Mouse (Mus musculus): Measurements from ENCODE around the gene Hoxc4. TPM values are rescaled to one million over a fixed set of nuclear protein-coding genes. Genes with fewer than 3 reads are reported as not detected.

Hoxc4 gene
- polyA plus RNA-seq, 1 experiment from 2014 or later, result not detected

DNA sequence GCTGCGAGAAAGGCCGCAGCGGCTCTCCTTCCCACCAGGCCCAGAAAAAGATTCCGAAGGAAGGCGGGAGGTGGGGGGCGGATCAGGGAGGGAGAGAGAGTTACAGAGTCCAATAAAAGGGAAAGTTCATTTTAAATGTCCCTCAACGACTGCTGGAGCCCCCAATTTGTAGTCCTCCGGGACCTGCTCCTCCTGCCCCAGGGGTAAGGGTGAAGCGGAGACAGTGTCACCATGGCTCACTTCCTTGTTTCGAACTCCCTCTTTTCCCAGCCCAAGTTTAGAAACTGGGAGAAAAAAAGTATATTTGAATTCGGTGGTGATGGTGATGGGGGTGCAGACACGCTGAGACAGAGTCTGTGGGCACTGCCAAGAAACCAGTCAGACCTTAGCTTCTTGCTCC is 21.9 kb downstream of the Hoxc4 start:
- DNase-seq (ENCODE audit: low spot score), result no peak
- H3K36me3 ChIP-seq, result no peaks in the 10 kb centered on the region
- H3K4me3 ChIP-seq, result no peak overlapping the region
- no peak overlapping the region for H3K27ac ChIP-seq (replicated peaks)
- peaks cover 100% of the 10 kb centered on the region for H3K27me3 ChIP-seq (ENCODE audit: low read depth, poor library complexity, severe bottlenecking)
- 2% methylated on average over 12 of the region's 12 CpGs for WGBS
- H3K4me1 ChIP-seq, result 0 out of 2 replicates have a peak, but pooled peaks cover 3% of the 10 kb centered on the region
- H3K9me3 ChIP-seq (replicated peaks), result no peaks in the 10 kb centered on the region

DNA sequence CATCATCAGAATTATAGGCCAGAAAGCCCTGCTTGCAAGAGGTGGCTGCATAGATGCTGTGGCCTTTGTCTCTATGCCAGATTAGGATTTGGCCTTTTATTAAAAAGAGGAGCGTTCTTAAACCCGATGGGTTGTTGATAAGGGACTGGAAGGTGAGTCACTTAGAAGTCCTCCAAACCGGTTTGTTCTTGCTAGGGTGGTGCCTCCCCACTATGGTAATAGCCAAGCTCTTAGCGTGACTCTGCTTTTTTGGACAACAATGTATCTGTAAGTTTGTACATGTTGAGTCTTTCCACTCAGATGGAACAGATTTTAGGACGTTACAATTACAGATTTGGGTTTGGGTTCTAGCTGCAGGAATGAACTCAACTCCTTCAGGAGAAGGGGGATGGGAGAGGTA is 22.9 kb downstream of the Hoxc4 start:
- H3K4me1 ChIP-seq, result 0 out of 2 replicates have a peak, but pooled peaks cover 3% of the 10 kb centered on the region
- no peak for DNase-seq (ENCODE audit: low spot score)
- no peaks in the 10 kb centered on the region for H3K36me3 ChIP-seq
- no peak overlapping the region for H3K4me3 ChIP-seq
- peaks cover 100% of the 10 kb centered on the region for H3K27me3 ChIP-seq (ENCODE audit: low read depth, poor library complexity, severe bottlenecking)
- WGBS, result 13% methylated on average over 5 of the region's 5 CpGs
- no peak overlapping the region for H3K27ac ChIP-seq (replicated peaks)
- H3K9me3 ChIP-seq (replicated peaks), result no peaks in the 10 kb centered on the region

DNA sequence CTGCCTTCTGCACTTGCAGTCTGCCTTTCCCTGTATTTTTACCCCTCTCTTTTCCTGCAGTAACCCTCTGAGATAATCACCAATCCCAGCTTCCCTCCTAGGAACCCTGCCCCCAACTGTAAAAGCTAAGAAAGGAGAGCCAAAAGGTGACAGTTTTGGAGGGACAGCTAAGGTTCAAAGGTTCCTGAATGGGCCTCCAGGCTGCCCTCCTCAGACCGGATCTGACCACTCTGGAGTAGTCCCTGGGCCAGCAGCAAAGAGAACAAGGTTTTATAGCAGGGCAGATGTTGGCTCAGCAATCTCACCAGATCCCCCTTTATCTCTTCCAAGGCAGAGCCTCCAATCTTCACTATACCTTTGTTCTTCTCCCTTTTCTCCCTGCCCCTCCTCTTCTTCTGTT is 23.5 kb downstream of the Hoxc4 start:
- peaks cover 100% of the 10 kb centered on the region for H3K27me3 ChIP-seq (ENCODE audit: low read depth, poor library complexity, severe bottlenecking)
- no peaks in the 10 kb centered on the region for H3K9me3 ChIP-seq (replicated peaks)
- 0 out of 2 replicates have a peak, but pooled peaks cover 3% of the 10 kb centered on the region for H3K4me1 ChIP-seq
- no peaks in the 10 kb centered on the region for H3K36me3 ChIP-seq
- 0% methylated on average over 1 of the region's 1 CpGs for WGBS
- DNase-seq (ENCODE audit: low spot score), result no peak
- no peak overlapping the region for H3K27ac ChIP-seq (replicated peaks)
- no peak overlapping the region for H3K4me3 ChIP-seq

DNA sequence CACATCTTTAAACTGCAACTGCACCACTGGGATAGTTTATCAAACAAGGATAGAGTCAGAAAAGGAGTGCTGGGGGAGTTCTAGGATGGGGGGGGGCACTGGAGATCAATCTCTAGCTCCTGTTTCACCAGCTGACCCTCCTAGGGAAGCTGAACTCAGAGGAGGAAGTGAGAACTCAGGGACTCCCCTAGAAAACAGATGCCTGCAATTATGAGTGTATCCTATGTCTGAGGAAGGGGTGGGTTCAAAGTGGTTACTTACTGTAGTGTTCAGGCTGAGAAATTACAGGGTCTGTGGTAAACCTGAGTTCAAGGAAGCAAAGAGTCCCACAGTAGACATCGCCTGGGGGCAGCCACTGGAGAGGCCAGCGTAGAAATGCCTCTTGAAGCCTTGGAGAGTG is 32.9 kb downstream of the Hoxc4 start:
- Histone ChIP-seq H3K4me1 (no peaks in the 10 kb centered on the region), H3K4me3 (no peak overlapping the region), H3K9me3 (replicated peaks) (no peaks in the 10 kb centered on the region), H3K27me3 (ENCODE audit: low read depth, poor library complexity, severe bottlenecking) (peaks cover 99% of the 10 kb centered on the region), H3K36me3 (no peaks in the 10 kb centered on the region), H3K27ac (replicated peaks) (no peak overlapping the region)
- no peak for DNase-seq (ENCODE audit: low spot score)
- 74% methylated on average over 2 of the region's 2 CpGs for WGBS

DNA sequence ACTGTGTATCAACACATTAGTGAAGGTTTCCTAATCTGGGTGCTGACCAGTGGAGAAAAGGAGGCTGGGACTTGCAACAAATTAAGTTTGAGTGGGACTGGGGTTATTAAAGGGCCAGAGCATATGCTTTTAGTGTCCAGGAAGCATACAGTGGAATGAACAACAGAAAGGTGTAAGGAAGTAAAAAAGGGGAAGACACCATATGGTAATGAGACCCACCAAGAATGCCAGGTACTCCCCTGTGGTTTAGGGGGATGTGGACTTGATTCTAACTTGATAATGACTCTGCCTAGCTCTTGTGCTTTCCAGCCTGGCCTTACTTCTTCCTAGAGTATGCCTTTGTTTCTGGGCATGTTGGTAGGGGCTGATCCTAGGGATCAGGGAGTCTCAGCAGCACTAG is 34.5 kb downstream of the Hoxc4 start:
- H3K9me3 ChIP-seq (replicated peaks), result no peaks in the 10 kb centered on the region
- H3K36me3 ChIP-seq, result no peaks in the 10 kb centered on the region
- no peak overlapping the region for H3K4me3 ChIP-seq
- H3K27ac ChIP-seq (replicated peaks), result no peak overlapping the region
- H3K27me3 ChIP-seq (ENCODE audit: low read depth, poor library complexity, severe bottlenecking), result peaks cover 99% of the 10 kb centered on the region
- H3K4me1 ChIP-seq, result no peaks in the 10 kb centered on the region
- DNase-seq (ENCODE audit: low spot score), result no peak

DNA sequence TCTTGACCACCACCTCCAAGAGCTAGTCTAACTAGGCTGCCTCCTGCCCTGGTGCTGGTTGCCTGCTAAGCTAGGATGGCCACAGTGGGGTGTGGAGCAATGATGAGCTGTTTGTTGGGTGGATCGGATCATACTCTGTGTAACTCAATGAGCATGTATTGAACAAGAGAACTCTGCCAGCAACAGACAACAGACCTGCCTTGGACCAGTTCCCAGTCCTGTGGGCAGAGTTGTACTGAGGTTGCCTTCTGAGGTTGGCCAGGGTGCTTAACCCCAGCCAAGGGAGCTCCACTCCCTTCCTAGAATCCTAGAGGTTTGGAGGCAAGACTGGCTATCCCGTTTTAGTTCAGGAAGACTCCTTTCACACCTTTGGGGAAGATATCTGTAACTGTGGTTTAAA is 37.7 kb downstream of the Hoxc4 start:
- WGBS, result 32% methylated on average over 2 of the region's 2 CpGs
- Histone ChIP-seq H3K4me1 (peaks cover 6% of the 10 kb centered on the region), H3K27ac (replicated peaks) (no peak overlapping the region), H3K36me3 (no peaks in the 10 kb centered on the region), H3K9me3 (replicated peaks) (no peaks in the 10 kb centered on the region), H3K27me3 (ENCODE audit: low read depth, poor library complexity, severe bottlenecking) (peaks cover 99% of the 10 kb centered on the region), H3K4me3 (no peak overlapping the region)
- no peak for DNase-seq (ENCODE audit: low spot score)

DNA sequence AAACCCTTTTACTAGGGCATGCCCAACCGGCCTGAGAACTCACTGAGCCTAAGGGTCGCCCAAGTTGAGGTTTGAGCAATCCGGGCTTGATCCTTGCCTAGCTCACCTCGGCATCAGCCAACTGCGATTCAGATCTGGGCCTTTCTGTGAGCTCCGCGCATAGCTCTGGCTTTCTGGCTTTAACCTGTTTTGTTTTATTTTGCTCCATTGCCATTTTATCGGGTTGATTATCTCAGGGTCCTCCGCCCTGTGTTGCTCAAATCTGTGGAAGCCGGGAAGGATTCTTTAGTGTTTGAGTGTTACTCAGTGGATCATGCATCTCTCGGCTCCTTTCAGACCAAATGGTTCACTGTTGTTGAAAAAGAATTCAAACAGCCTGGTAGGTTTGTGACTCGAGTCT is 40.0 kb downstream of the Hoxc4 start:
- peaks cover 7% of the 10 kb centered on the region for H3K4me1 ChIP-seq
- no peak overlapping the region for H3K4me3 ChIP-seq
- H3K9me3 ChIP-seq (replicated peaks), result no peaks in the 10 kb centered on the region
- peaks cover 100% of the 10 kb centered on the region for H3K27me3 ChIP-seq (ENCODE audit: low read depth, poor library complexity, severe bottlenecking)
- DNase-seq (ENCODE audit: low spot score), result peak; percentile 50
- no peak overlapping the region for H3K27ac ChIP-seq (replicated peaks)
- WGBS, result 1% methylated on average over 12 of the region's 12 CpGs
- H3K36me3 ChIP-seq, result no peaks in the 10 kb centered on the region

DNA sequence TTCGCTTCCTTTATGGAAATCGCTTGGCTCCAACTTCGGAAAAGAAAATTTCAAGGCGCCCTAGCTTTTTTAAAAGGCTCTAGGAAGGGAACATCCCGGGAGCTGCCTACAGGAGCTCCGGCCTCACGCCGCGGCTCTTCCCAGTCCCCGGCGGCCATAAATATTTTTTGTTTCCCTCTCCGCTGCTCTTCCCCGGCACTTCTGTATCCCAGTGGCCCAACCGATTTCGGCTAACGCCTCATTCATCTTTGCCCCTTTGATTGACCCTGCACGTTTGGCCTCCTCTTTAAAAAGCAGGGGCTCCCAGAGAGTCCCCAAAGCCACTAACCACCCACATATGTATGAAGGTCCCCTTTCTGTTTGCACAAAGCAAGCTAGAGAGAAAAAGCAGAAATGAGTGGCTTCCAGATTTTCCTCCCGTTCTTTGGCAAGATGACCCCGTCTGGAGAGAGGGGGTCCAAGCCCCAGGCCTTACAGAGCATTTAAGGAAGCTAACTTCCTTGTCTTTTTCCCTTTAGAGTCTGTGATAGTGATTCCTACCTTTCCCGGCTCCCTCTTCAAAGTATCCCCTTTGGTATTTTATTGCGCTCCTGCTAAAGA is 40.8 kb downstream of the Hoxc4 start:
- peak; percentile 49 for DNase-seq (ENCODE audit: low spot score)
- WGBS, result under 1% methylated on average over 21 of the region's 21 CpGs
- H3K4me1 ChIP-seq, result peaks cover 7% of the 10 kb centered on the region
- no peaks in the 10 kb centered on the region for H3K9me3 ChIP-seq (replicated peaks)
- H3K27ac ChIP-seq (replicated peaks), result no peak overlapping the region
- H3K36me3 ChIP-seq, result no peaks in the 10 kb centered on the region
- H3K27me3 ChIP-seq (ENCODE audit: low read depth, poor library complexity, severe bottlenecking), result peaks cover 100% of the 10 kb centered on the region
- H3K4me3 ChIP-seq, result no peak overlapping the region

DNA sequence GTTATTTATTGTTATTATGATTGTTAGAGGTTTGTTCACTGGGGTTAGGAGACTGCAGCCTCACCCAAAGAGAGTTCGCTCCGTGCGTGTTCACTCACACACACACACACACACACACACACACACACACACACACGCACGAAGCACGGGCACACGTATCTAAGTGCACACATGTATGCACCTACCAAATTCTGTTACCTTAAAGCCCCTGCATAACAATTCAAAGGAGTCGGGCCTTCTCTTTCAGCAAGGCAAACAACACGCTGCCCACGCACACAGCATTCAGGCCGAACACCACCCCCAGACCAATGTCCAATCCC is 41.2 kb downstream of the Hoxc4 start:
- Histone ChIP-seq H3K9me3 (replicated peaks) (no peaks in the 10 kb centered on the region), H3K27ac (replicated peaks) (no peak overlapping the region), H3K4me1 (peaks cover 7% of the 10 kb centered on the region), H3K27me3 (ENCODE audit: low read depth, poor library complexity, severe bottlenecking) (peaks cover 100% of the 10 kb centered on the region), H3K36me3 (no peaks in the 10 kb centered on the region), H3K4me3 (no peak overlapping the region)
- WGBS, result 2% methylated on average over 11 of the region's 11 CpGs
- DNase-seq (ENCODE audit: low spot score), result no peak

DNA sequence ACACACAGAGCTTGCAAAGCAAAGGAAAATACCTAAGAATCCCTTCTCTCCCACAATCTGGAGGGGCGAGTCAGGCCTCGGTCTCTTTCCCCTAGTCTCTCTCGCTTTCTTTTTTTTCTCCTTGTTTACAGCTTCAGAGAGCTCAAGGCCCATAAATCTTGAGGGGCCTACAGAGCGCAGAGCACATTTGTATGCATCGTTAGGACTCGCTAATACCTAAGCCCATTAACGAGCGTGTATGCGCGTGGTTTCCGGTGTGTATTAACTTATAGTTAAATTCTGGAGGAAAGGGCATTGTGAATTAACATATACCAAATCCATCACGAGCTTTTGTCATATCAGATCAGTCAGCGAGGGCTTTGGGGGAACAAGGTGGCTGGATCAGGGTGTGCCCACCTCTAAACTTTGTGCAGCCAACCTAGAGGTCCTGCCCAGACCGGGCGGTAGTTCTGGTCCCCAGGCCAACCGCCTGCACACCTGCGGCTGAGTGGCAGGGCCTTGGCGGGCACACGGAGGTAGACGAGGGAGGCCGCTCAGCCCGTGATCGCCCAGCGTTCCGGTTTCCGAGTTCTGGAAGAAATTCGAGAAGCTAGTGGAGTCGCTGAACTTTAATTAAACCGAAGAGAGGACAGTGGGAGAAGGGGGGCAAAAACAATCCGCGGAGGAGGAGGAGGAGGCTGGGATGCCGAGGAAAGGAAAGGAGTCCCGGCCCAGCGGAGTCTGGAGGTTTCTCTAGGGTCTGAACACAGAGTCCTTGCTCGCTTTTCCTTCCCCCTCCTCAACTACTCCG is 41.8 kb downstream of the Hoxc4 start:
- WGBS, result under 1% methylated on average over 36 of the region's 36 CpGs
- no peak overlapping the region for H3K27ac ChIP-seq (replicated peaks)
- DNase-seq (ENCODE audit: low spot score), result peak; percentile 62

DNA sequence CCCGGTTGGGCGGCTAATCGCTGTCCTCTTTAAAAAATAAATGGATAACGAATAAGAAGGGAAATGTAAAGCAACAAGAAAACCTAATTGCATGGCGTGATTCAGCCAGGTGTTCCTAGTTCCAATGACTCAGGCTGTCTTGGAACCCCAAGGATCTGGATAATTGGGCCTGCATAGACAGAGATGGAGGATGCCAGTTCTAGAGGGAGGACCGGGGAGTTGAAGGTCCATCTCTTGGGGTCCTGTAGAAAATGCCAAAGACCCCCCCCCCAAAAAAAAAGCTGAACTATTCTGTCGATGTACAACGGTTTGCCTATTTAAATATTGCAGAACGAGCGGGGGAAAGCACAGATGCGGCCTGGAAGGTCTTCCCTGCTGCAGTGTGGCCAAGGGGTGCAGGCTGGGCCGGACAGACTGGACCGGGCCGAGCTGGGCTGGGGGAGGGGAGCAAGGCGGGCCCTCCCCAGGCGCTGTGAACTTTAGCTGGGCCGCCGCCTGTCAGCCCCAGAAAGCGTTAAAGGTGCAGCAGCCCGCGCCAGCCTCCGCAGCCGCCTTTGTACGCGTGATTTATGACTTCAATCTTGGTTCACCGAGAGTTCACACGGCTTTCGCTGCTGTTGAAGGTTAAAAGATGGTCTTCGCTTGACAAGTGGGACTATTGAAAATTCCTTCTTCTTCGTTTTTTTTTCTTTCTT is 42.5 kb downstream of the Hoxc4 start:
- H3K27me3 ChIP-seq (ENCODE audit: low read depth, poor library complexity, severe bottlenecking), result peaks cover 100% of the 10 kb centered on the region
- no peak overlapping the region for H3K4me3 ChIP-seq
- peak; percentile 45 for DNase-seq (ENCODE audit: low spot score)
- peaks cover 7% of the 10 kb centered on the region for H3K4me1 ChIP-seq
- no peaks in the 10 kb centered on the region for H3K9me3 ChIP-seq (replicated peaks)
- under 1% methylated on average over 30 of the region's 30 CpGs for WGBS
- no peak overlapping the region for H3K27ac ChIP-seq (replicated peaks)
- H3K36me3 ChIP-seq, result no peaks in the 10 kb centered on the region

More for the DNA sequence above, 41.8 kb downstream of the Hoxc4 start:
- no peaks in the 10 kb centered on the region for H3K9me3 ChIP-seq (replicated peaks)
- no peaks in the 10 kb centered on the region for H3K36me3 ChIP-seq
- H3K4me3 ChIP-seq, result no peak overlapping the region
- peaks cover 100% of the 10 kb centered on the region for H3K27me3 ChIP-seq (ENCODE audit: low read depth, poor library complexity, severe bottlenecking)
- peaks cover 7% of the 10 kb centered on the region for H3K4me1 ChIP-seq

DNA sequence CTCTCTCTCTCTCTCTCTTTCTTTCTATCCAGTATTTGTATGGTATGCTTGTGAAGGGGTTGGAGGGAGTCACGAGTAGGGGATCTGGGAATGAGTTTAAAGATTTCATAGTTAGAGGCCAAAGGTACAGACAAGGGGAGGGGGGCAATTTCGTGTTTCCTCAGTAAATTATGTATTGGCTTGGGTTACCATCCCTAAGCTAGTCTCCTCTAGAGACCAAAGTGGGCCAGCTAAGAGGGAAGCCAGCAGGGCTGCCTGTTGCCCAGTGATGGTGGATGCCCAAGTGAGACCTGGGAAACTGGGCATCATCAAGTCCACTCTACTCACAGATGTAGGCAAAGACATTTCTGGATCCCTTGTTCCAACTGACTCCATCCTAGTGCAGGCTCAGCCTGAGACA is 43.3 kb downstream of the Hoxc4 start:
- Histone ChIP-seq H3K4me3 (no peak overlapping the region), H3K4me1 (peaks cover 7% of the 10 kb centered on the region), H3K27me3 (ENCODE audit: low read depth, poor library complexity, severe bottlenecking) (peaks cover 100% of the 10 kb centered on the region), H3K27ac (replicated peaks) (no peak overlapping the region), H3K9me3 (replicated peaks) (no peaks in the 10 kb centered on the region), H3K36me3 (no peaks in the 10 kb centered on the region)
- WGBS, result 5% methylated on average over 2 of the region's 2 CpGs
- DNase-seq (ENCODE audit: low spot score), result no peak

DNA sequence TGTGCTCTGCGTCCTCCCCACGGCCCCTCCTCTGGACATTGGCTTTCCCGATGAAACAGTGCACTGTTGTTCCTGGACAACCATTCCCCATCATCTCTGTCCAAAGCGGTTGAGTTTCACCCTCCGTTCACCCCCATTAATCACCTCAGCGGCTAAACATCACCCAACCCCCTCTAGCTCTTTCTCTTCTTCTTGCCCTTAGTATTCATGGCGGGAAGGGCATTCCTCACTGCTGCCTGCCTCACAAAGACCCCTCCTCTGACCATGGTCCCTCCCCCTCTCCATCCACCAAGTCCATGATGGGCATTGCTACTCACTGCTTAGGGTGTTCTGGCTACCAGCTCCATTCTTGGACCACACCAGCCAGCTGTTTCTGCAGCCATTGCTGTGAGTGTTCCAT is 46.9 kb downstream of the Hoxc4 start:
- no peaks in the 10 kb centered on the region for H3K36me3 ChIP-seq
- peaks cover 19% of the 10 kb centered on the region for H3K4me1 ChIP-seq
- no peak for DNase-seq (ENCODE audit: low spot score)
- H3K27me3 ChIP-seq (ENCODE audit: low read depth, poor library complexity, severe bottlenecking), result peaks cover 100% of the 10 kb centered on the region
- H3K27ac ChIP-seq (replicated peaks), result no peak overlapping the region
- 47% methylated on average over 7 of the region's 7 CpGs for WGBS
- H3K4me3 ChIP-seq, result no peak overlapping the region
- no peaks in the 10 kb centered on the region for H3K9me3 ChIP-seq (replicated peaks)

All from midbrain, embryonic 10.5 days (tissue).